Mouse (Mus musculus) thymus, postnatal 36 days (tissue): ENCODE data around the gene Gm20388.
"Not testable (repeated sequence)": the region's sequence is repeated elsewhere in the genome, so short reads cannot be mapped to it uniquely, and the experiment has no call there.

Experiments
- DNase-seq, 2 experiments: peaks; one replicate each; pipeline ENCODE4 v3.0.0; 2022; ENCODE audit warnings: mixed read lengths in 2 of 2

Gm20388 gene

DNA sequence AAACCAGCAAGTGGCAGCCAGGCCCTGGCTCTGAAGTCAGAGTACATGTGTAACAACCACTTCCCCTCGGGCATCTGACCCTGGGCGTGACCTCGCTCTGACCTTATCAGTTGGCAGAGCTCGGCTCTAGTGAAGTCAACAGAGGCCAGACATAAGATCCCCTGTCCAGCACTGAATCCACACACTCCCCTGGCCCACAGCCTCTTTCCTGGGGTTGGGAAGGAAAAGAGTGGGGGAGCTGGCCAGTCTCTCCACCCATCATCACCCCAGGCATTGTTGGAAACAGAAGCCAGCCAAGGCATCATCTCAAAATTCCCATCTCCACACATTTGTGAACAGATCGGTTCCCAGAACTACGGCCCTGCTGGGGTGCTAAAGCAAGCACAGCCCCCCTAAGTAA, 1507.4 kb downstream of the Gm20388 start:
- DNase-seq, result no peak

DNA sequence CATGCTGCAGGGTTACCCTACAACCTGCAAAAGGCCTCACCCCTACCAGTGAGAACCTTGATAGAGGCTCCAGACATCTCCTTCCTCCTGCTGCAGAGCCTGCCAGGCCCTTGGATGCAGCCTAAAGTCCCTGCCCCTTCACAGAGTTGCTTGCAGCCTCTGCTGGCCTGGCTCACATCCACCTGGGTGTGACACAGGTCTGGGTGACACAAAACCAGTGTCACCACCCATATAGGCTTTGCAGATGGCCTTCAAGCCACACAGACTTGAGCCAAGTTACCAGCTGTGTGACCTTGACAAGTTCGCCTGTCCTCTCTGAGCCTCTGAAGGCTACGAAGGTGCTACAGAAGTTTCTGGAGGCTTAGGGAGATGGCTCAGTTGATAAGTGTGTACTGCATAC, 1508.9 kb downstream of the Gm20388 start:
- DNase-seq, result no peak

DNA sequence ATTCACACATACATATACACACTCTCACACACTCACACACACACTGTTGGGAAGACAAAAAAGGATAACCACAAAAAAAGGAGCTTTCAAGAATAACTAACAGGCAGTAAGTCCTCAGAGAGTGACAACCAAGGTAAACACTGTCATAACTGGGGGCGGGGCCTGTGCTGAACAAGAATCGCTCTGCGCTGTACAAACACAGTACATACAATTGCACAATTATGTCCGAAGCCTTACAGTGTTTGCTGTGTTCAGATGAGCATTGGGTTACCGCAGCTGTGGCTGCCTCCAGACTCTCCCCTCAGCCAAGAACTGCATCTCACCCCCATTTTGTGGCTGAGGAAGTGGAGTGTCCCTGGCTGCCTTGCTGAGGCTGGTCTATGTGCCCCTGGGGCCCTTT, 1510.4 kb downstream of the Gm20388 start:
- DNase-seq, result no peak

DNA sequence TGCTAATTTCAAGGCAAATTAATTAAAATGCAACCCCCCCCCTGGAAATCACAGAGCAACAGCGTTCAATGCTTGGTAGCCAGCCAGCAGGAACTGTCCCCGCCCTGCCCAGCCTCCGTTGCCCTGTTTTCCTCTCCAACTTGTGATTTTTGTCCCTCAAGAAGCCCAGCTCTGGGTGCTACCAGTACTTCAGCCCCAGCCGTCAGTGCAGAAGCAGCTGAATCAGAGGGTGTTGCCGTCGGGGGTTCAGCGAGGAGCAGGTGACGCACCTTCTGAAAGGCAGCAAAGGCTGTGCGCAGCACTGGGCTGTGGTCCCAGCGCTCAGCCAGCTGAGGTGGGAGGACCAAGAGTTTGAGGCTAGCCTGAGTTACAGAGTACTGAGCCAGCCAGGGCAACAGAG, 1513.4 kb downstream of the Gm20388 start:
- DNase-seq, result no peak

DNA sequence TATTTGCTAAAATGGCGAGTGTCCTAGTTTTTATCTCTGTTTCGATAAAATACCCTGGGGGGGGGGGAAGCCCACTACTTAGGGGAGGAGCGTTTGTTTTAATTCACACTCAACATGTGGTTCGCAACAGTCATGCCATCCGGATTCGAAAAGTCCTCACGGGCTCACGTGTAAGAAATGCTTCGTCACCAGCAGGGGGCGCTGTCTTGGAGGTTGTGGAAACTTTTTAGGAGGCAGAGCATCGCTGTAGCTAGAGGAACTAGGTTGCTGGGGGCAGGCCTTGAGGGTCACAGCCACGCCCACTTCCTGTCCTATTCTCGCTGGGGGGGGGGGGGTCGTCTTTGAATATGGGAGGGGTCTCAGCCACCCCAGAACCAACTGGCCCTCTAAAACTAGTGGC, 1514.0 kb downstream of the Gm20388 start:
- peak in 1 of 2 experiments; percentile 9 for DNase-seq

DNA sequence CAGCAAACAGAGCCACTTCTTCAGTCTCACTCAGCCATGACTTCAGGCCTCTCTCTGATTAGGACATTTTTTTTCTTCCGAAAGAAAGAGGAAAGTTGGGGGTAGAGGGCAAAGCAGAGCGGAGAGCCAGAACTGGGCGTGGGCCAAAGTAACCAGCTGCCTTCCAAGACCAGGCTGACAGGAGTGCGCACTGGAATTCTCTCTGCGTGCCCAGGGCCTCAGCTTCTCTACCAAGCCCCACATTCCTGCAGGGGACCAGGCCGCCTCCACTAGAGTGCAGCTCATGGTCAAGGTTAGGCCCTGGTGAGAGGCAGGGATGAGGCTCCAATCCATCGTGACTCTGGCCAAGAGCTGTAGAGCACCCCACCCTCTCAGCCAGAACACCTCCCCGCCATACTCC, 1520.9 kb downstream of the Gm20388 start:
- no peak for DNase-seq

DNA sequence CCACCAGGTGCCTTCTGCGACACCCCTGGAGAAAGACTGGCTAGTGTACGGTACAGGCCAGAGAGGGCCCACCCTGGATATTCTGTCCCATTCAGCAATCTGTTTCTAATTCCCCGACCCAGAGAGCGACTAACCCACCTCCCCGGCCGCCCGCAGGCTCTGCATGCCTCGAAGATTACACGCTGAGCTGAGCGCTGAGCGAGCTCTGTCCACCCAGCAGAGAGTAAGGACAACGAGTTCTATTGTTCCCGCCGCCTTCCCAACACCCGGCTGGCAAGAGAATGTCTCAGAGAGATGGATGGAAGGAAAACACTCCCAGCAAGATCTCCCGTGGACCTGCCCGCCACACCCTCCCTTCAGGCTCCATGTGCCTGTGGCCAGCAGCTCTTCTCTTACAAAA, 1522.8 kb downstream of the Gm20388 start:
- DNase-seq, result no peak

DNA sequence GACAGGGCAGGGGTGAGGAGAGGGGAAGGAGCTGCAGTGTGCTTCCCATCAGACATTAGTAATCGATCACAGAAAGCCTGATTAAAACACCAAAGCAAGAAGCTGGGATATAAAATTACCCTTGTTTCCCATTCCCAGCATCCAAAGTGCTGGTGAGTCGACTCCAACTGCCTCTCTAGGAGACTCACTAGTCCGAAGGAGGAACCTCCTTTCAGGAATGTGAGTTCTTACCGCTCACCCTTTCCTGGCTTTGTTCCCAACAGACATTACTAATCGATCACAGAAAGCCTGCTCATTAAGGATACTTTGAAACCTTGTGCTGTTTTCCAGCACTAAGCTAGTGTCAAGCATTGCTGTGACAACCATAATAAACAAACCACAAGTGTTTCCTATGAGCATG, 1526.0 kb downstream of the Gm20388 start:
- DNase-seq, result no peak

DNA sequence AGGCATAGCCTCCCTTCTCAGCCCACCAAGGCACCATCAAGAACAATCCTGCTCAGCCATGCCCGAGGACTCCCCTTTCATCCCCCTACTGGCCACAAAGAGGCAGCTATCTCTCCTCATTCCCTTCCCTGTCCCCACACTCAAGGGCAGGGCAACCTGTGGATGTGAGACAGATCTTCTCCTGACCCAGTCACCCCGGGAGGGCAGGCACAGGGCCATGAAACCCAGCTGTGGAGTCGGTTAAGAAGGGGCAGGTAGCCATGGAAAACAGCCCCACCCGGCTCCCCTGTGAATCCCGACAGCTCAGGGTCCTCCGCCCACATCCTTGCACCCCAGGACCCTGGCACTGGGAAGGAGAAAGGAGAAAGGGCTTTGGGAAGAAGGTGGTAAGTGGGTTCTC, 1526.9 kb downstream of the Gm20388 start:
- no peak for DNase-seq

DNA sequence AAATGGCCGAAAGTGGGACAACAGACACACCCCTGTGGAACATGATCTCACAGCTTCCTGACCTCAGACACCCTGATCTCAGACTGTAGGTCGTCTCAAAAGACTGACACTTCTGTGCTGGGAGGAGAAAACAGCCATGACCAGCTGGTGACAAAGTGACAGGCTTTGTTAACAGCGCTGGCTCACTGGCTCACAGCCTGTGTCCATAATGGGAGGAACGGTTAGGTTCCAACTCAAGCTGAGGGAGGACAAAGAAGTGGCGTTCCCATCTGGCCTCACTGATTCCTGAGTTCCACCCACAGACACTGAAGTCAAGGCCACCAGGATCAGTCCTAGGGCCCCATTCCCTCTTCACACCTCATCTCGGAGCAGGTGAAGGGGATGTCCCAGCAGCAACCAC, 1527.5 kb downstream of the Gm20388 start:
- DNase-seq, result no peak

DNA sequence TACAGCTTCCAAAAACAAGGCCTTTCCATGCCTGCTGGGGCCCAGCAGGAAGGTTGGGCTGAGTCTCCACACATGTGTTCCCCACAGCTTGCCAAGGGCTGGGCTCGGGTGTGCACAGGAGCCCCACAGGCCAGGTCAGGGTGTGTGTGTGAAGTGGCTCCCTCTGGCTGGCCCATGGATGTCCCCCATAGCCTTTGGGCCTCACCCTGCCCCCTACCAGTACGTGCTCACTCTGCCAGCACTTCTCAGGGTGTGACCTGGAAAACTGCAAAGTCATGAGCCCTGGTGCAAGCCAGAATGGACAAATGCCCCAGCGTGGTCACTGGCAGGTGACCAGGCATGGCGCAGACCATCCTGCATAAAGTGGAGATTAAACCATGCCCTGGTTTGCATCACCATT, 1528.7 kb downstream of the Gm20388 start:
- no peak for DNase-seq

DNA sequence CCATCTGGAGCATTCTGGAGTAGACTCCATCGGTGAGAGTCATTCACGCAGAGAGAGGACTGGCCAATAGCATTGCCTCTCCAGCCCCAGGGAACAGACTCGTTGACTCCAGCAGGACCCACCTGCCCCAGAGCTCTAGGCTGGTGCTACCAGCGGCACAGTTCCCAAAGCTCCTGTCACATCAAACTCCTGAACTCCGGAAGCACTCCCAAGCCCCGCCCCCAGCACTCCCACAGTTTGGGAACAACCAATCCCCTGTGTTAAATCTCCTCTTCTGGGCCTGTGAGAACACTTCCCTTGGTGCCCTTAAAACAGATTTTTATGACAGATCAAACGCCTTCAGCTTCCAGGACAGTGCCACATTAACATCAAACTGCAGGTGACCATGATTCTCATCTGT, 1532.7 kb downstream of the Gm20388 start:
- DNase-seq, result no peak

DNA sequence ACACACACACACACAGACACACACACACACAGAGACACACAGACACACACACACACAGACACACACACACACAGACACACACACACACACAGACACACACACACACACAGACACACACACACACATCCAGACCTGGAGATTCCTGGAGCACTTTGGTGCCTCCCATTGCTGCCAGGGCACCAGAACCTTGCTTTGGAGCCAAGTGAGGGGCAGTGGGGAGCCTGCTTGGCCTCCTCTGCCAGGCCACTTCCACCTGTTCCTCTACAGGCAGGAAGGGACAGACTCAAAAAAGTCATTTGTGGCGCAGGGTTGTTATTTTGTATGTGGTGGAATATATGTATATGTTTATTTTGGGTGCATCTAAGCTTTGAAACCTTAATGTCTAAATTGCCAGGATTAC, 1533.9 kb downstream of the Gm20388 start:
- DNase-seq, result not testable (repeated sequence)

DNA sequence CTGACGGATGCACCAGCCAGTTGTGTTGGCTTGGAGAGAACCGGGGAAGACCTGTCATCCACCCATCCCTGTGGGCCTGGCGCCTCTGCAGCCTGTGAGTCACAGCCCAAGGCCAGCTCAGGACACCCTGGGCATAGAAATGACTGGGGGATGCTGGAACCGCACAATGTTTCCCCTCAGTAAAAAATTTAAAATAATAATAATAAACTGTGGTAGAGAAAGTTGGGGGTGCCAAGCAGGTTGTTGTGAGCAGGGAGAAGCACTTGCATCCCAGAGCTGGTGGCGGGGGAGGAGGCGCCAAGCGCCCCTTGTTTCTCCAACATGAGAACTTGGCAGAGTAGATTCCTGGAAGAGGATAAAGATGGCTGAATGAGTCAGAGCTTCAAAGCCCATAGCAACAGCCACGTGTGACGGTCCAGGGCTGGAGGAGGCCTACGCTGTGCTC, 1534.4 kb downstream of the Gm20388 start:
- no peak for DNase-seq

DNA sequence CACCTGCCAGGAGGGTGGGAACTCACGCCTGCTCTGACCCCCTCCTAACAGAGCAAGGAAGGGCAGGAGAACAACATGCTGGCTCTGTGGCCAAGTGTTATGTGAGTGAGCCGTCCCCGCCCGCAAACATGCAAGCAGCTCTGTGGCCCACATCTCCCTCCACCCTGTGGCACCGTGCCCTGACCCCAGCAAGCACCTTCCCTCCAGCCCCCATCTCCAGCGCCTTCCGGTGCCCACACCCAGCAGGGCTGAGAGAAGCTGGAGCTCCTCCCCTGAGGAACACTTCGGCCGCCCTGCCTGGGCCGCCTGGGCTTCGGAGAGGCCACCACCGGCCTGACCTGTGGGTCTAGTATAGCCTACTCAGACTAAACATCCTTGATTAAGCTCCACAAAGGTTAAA, 1535.5 kb downstream of the Gm20388 start:
- DNase-seq, result no peak

DNA sequence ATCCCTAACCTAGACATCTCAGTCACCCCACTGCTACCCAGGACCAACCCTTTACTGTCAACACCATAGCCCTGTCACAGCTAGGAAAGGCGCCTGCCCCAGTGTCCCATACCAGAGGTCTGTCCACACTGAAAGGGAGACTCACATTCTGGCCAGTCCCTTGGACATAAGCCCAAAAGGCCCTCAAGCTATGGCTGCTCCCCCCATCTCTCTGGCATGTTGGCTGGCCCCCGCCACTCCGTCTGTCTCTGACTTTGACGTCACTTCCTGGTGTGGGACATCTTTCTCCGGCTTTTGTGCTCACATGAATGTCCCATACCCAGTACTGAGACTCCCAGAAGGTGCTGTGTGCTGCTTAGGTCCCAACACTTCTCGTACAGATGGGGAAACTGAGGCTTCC, 1536.2 kb downstream of the Gm20388 start:
- no peak for DNase-seq

DNA sequence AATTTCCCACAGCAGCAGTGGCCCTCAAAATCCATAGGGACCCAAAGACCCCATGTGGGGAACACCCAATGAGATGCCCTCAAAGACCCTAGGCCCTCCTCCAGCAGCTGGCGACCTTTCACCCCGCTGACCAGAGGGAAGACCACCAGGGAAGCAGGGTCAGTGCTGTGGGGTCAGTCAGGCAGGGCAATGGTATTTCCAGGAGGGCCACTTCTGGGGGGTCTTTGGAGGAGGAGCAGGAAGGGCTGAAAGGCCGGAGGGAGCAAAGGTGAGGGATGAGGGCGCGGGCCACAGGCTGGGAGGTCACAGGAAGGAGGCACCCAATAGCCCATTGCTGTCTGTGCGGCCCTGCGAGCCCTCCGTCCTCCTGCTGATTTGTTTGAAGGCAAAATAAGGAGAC, 1539.6 kb downstream of the Gm20388 start:
- no peak for DNase-seq

DNA sequence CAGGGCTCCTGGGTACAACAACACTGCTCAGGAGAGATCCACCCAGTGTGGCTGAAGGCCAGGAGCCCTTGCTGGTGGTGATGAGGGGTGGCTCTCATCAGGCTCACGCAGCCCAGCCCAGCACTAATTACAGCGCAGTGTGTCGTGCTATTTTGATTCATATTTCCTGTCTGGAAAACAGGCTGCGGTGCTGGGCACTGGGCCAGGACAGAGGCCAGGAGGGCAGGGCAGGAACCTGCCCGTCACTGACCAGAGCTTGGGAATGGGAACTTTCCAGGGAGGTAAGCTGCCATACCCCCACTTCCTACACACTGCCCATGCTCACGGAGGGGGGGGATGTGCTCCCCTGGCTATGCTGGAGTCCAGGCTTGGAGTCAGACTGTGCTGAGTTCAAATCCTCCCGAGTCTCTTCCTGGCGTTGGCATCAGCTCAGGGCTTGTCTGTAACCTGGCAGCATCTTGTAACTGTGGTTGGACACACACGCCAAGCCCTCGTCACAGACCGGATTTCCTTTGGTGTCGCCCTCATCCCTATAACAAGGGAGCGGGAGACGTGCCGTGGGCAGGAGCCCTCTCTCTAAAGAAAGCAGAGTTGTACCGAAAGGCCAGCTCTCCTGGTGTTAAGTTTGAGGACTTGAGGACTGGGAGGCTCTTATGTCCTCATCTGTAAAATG, 1540.9 kb downstream of the Gm20388 start:
- DNase-seq, result no peak

DNA sequence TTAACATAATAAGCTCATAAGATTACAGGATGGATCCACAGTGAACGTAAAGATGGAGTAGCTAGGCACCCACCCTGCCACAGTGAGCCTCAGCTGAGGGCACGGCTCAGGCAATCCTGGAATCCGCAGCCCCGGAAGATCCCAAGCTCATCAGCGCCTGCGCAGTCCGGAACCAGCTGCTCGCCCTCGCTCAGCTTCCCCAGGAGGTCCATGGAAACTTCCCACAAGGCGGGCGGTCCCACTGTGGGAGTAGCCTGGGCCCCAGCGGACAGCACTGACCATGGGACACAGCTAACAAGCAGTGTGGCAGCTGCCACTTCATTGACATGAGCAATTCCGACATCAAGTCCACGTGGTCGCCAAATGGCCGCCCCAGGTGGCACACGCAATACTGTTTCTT, 1544.1 kb downstream of the Gm20388 start:
- no peak for DNase-seq

DNA sequence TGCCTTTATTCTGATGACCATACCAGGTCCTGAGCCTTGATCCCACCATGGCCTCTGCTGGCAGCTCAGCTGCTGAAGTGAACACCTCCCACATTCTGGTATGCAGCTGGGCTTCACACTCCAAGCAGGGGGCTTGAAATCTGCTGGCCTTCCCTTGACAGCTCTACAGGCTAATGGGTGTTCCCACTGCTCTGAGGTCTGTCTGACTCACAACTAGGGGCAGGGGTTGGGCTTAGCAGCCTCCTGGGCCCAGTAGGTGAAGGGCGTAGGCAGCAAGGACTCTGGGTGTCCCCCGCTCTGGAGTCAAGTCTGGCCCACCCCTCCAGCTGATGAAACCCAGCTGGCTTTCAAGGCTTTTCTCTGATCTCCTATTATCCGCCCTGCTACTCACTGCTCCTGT, 1550.6 kb downstream of the Gm20388 start:
- no peak for DNase-seq

DNA sequence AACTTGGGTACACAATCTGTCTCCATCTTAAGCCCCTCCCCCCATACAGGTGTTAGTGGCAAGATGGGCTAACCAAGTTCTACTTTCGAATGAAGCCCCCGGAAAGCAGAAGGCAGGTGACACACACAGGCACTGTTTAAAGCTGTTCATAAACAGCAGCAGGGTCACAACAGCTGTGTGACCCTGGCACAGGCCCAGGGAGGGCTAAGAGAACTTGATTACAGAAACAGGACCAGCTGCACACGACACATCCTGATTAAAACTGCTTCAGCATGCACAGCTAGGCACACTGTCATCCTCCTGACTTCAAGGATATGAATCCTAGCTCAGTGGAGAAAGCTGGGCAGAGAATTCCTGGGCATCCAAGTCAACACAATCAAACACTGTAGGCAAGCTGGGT, 1551.5 kb downstream of the Gm20388 start:
- DNase-seq, result no peak

DNA sequence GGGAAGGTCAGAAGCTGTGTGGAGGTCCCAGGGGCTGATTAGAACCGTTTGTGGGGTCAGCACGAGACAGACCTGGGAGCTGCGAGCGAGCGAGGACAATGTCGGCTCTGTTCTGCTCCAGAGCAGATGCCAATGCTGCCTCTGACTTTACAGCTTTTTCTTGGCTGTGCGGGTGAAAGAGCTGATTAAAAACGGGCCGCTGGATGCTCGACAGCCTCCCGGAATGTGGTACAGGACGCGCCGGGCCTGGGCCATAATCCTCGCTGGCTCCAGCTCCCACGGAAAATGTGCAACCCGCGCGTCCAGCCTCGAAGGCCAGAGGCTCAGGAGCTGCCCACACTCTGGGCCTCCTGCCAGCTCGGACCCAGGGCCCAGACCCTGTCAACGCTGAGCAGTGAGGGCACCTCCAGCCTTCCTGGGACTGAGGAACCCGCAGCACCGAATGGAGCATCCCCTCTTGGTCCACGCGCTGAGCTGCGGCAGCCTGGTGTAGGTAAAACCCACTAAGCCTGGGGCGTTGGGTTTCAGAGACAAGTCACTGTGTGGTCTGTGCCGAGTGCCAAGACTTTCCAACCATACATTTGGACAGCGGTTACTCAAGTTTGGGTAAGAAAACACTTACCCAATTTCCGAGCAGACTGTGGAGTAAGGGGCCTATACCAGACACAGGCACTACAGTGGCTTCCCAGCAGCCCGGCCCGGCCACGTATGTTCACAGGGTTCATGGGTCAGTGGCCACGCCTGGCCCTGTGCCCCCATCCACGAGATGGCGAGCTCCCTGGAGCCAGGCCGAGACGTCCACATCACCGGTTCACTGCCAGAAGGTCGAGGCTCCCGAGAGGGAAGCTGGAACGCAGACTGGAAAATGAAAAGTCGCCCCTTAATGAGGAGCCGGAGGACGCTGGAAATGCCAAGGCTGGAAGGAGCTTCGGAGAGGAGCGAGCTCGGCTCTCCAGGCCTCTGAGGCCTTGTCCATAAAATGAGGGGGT, 1557.7 kb downstream of the Gm20388 start:
- DNase-seq, result no peak

DNA sequence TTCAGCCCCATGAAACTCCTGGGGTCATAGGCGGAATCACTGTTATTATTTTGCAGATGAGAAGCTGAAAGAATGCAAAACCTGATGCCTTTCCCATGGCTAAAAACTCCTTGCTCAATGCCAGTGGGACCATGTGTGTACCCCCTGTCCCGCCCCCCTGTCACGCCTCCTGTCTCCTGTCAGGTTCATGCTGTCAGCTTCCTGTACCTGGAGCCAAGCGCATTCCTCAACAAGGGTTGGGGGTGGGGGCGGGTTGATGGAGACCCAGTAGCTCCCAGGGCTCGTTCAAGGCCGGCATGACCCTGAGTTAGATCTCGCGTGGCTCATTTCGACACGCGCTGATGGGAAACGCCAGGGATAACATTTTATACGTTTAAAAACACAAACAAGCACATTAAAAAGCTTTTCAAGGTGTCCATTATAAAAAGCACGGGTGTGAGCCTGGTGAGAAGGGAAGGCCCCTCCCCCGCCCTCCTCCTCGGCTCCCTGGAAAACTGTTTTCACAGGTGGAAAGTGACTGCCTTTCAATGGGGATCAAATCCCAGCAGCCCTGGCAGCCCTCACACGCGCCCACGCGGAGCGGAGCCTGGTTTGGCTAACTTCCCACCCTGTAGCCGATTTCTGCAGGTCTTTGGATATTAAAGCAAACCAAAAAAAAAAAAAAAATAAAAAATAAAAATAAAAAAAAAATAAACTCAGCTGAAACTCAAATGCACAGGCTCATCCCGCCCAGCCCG, 1563.7 kb downstream of the Gm20388 start:
- no peak for DNase-seq

DNA sequence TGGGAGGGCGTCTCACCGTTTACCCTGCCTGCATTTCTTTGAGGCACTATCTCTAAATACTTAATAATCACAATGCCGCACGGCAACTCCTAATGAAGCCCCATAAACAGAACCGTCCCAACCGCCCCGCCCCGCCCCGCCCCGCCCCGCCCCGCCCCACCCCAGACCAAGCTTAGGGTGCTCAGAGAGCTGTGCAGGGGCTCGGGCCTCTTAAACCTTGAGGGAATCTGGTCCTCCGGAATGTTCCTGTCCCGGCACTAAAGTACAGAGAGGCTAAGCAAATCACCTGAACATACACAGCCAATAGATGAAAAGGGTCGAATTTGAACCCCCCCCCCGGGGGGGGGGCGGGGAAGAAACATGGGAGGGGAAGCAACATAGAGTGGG, 1564.2 kb downstream of the Gm20388 start:
- DNase-seq, result no peak
